Mouse (Mus musculus): ENCODE measurements around the gene Slbp.
A peak's percentile ranks its signal among the peaks of the same experiment; 100 is the strongest.

The Slbp gene

GRCm38 (mm10) chr5:33681611-33682388 lies 29.4 kb upstream of the Slbp start:
- DNase-seq (ENCODE audit: extremely low read depth, low read depth) = peak; percentile 100

GRCm38 (mm10) chr5:33681044-33681443 lies 28.7 kb upstream of the Slbp start:
- no peak for DNase-seq (ENCODE audit: extremely low read depth, low read depth)

- DNase-seq (ENCODE audit: extremely low read depth, low read depth) = no peak
Observed at GRCm38 (mm10) chr5:33678244-33678643, 25.9 kb upstream of the Slbp start.

- no peak for DNase-seq (ENCODE audit: extremely low read depth, low read depth)
Observed at GRCm38 (mm10) chr5:33675964-33676363, 23.6 kb upstream of the Slbp start.

GRCm38 (mm10) chr5:33674439-33674838 lies 22.1 kb upstream of the Slbp start:
- DNase-seq (ENCODE audit: extremely low read depth, low read depth) = no peak

GRCm38 (mm10) chr5:33671659-33672058 lies 19.3 kb upstream of the Slbp start:
- DNase-seq (ENCODE audit: extremely low read depth, low read depth) = peak; percentile 76

GRCm38 (mm10) chr5:33668223-33668622 lies 15.8 kb upstream of the Slbp start:
- no peak for DNase-seq (ENCODE audit: extremely low read depth, low read depth)

GRCm38 (mm10) chr5:33658664-33659050 lies 6.3 kb upstream of the Slbp start:
- DNase-seq (ENCODE audit: extremely low read depth, low read depth) = no peak

- DNase-seq (ENCODE audit: extremely low read depth, low read depth) = peak; percentile 99
Observed at GRCm38 (mm10) chr5:33657787-33658663, 5.7 kb upstream of the Slbp start, which contains the start of the genes Tacc3 and Tmem129. Gene Tacc3, plus strand, starts transcription at chr5:33658128. Gene Tmem129, minus strand, starts transcription at chr5:33658416.

GRCm38 (mm10) chr5:33657251-33657786 lies 4.9 kb upstream of the Slbp start:
- peak; percentile 74 for DNase-seq (ENCODE audit: extremely low read depth, low read depth)

- no peak for DNase-seq (ENCODE audit: extremely low read depth, low read depth)
Observed at GRCm38 (mm10) chr5:33656739-33657138, 4.4 kb upstream of the Slbp start.

- no peak for DNase-seq (ENCODE audit: extremely low read depth, low read depth)
Observed at GRCm38 (mm10) chr5:33655251-33655840, 3.0 kb upstream of the Slbp start.

GRCm38 (mm10) chr5:33654424-33654823 lies 2.0 kb upstream of the Slbp start:
- no peak for DNase-seq (ENCODE audit: extremely low read depth, low read depth)

- DNase-seq (ENCODE audit: extremely low read depth, low read depth) = no peak
Observed at GRCm38 (mm10) chr5:33652783-33653173, 404 bp upstream of the Slbp start.

GRCm38 (mm10) chr5:33651541-33651920 lies 843 bp downstream of the Slbp start:
- DNase-seq (ENCODE audit: extremely low read depth, low read depth) = no peak

- DNase-seq (ENCODE audit: extremely low read depth, low read depth) = no peak
Observed at GRCm38 (mm10) chr5:33651017-33651416, 1.4 kb downstream of the Slbp start.

GRCm38 (mm10) chr5:33640652-33641051 lies 11.7 kb downstream of the Slbp start:
- DNase-seq (ENCODE audit: extremely low read depth, low read depth) = peak; percentile 49

GRCm38 (mm10) chr5:33638826-33639225 lies 13.5 kb downstream of the Slbp start:
- no peak for DNase-seq (ENCODE audit: extremely low read depth, low read depth)

GRCm38 (mm10) chr5:33637606-33638350 lies 14.6 kb downstream of the Slbp start:
- no peak for DNase-seq (ENCODE audit: extremely low read depth, low read depth)

GRCm38 (mm10) chr5:33635361-33635760 lies 17.0 kb downstream of the Slbp start:
- DNase-seq (ENCODE audit: extremely low read depth, low read depth) = no peak

GRCm38 (mm10) chr5:33632526-33632925 lies 19.8 kb downstream of the Slbp start:
- DNase-seq (ENCODE audit: extremely low read depth, low read depth) = no peak

Data from MEL-GATA-1-ER (cell line).